Mouse (Mus musculus) embryo, embryonic 9.5 days (tissue): ENCODE data around the gene Sprr1b.
"Not testable (repeated sequence)": the region's sequence is repeated elsewhere in the genome, so short reads cannot be mapped to it uniquely, and the experiment has no call there.

Experiments
- DNase-seq: peaks from one replicate; pipeline ENCODE4 v3.0.0-alpha.2; 2017; ENCODE audit errors: extremely low spot score

Sprr1b gene

DNA sequence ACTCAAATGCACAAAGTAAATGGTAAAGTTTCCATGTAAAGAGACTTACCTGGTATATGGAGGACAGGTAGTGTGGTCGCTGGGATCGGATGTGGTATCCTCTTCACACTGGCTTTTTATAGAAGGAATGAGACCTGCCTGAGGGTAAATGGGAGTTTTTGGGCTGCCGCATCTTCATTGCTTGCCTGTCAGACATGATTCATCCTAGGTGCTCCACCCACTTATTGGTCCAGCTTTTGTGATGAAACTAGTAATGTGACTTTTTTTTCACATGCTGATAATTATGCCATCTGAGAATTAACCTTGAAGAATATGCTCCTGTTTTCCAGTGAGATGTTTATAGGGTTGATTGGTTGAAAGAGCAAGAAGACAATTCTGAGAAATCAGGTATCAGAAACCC lies at the start of gene Sprr1b:
Gene Sprr1b (minus strand): TSS at position 101 of the 400 bp plus-strand sequence.
- no peak for DNase-seq

DNA sequence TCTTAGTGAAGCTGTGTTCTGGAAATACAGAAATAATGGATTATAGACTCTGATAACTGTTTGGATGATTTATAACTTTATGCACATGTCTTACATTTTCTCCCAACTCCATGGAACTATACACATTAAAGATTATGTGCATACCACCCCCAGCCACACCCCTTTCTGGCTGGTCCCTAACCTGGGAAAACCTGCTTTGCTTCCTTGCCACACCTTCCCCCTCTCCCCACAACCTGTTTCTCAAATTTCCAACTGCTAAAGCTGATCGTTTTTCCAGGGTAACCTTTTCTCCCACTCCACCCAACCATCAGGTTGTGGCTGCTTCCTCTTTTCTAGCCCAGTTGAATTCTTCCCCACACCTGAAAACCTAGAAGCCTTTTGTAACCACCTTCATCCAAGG lies 47.7 kb upstream of the Sprr1b start:
- no peak for DNase-seq

DNA sequence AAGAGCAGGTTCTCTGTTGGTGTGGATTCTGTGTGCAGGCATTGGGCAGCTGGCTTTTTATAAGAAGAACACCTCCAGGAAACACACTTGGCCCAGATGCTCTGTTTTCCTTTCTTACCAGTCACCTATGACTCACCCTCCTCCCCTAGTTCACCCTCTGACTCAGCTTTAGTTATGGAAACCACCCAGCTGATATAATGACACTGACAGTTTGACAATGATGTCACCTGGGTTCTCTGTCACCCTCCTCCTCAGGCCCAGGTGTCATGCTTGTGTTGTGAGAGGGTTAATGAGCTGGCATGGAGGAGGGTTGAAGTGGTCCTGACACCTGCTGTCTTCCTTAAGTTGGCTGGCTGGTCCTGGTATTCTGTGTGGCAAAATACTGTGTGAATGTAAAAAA lies 47.3 kb upstream of the Sprr1b start, which contains the start of gene Sprr1a:
Gene Sprr1a (minus strand): TSS at position 33 of the 400 bp plus-strand sequence.
- DNase-seq = no peak

DNA sequence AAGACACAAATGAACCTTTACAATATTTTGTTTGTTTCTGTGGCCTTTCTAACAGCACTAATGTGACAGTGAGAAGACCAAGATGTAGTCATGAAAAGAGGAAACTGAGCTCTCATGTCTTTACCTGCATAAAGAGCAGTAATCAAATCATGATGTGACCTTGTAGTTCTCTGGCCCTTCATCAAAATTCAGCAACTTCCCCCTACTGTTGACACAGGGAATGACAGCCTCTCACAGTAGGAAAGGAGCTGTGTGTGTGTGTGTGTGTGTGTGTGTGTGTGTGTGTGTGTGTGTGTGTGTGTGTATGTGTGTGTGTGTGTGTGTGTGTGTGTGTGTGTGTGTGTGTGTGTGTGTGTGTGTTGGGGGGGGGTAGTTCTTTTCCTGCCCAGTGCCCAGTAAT lies 42.7 kb upstream of the Sprr1b start:
- not testable (repeated sequence) for DNase-seq

DNA sequence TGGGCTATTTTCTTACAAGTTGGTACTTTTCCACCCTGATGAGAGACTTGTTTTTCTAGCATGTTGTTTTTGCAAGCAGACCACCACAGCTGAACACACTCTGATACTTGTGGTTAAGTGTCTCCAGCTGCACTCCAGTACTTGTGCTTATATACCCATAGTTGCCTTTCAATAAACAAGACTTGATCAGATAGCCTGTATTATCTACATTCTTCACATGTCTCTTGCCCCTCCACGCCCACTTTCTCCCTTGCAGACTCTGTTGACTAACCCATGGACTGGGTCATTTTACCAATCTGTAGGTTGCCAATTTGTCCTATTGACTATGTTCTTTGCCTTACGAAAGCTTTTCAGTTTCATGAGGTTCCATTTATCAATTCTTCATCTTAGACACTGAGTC lies 31.5 kb upstream of the Sprr1b start:
- no peak for DNase-seq

DNA sequence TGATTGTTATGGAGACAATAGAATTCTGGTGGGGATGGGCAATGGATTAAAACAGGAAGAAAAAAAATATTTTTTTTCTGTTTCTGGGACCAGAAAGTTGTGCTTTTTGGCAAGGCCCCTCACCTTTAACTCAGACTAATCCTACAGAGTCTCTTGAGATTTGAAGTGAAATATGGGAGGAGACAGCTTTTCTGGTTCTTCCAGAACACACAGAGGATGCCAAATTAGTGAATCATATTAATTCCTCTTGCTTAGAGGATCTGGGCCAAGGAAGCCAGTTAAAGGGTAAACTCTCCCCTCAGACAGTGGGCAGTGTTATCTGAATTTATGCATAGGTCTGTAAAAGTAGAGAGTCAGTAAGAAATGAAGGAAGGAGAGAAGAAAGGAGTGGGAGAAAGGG lies 28.8 kb upstream of the Sprr1b start:
- no peak for DNase-seq

DNA sequence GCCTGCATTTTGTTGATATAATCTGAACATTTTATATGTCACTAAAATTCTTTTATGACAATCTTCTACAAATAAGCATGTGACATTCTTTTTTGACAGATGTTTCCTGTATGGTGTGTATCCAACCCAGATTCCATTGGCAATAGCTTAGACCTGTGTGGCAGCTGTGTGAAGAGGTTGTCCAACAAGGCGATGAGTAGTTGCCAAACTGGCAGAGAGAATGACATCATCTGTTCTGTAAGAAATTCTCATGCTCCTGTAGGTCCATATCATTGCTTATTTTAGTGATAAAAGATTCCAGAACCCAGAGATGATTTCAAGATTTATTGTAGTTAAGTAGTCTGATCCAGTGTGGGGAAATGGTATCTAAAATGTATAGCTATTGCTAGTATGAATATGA lies 28.0 kb upstream of the Sprr1b start:
- no peak for DNase-seq

DNA sequence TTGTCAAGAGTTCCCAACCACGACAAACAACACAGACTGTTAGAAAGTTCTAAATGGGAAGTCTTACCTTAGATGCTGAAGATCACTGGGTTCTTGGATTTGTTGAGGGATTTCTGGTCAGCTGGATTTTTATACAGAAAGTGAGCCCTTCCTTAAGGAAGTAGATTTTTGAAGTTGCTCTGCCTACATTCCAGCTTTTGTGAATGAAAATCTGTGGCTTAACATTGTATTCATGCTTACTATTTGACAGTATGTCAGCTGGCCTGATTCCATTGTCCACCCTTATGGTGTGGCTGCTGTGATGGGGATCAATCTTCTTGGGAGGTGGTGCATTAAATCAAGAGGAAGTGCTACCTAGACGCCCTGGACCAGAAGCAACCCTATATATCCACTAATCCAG lies 20.0 kb upstream of the Sprr1b start, which contains the start of gene Sprr3:
Gene Sprr3 (minus strand): TSS at position 101 of the 400 bp plus-strand sequence.
- DNase-seq = no peak

DNA sequence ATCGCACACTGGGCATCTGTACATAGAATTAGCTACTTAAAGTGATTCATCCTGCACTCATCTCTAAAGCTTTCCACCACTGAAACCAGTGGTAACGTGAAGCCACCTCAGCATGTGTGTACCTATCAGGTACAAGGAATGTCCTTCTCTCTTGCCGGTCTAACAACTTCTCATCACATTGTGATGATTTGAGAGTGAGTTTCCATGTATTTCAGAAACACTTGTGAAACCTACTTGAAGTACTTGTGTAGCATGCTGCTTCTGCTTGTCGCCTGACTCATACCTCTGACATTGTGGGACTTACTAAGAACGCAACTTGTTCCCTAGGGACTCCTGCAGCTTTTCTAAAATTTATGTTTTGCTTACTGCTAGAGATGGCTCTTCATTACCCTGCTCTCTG lies 16.6 kb upstream of the Sprr1b start:
- no peak for DNase-seq

DNA sequence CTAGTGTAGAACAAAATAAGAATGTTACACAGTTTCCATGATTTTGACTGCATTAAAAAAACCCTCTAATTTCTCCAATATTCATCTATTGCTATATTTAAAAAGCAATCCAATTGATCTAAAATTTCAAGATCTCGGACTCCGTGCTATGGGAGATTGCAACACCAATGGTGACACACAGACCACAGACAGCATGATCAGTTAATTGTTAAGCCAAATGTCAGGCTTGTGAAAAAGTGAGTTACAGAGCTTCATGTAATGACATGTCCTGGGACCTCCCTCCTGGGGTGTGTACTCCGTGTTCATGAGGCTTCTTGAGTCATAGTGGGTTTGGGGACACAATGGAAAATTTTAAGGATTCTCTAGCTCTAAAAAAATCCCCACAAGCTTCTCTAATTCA lies 1.6 kb upstream of the Sprr1b start:
- DNase-seq = no peak

DNA sequence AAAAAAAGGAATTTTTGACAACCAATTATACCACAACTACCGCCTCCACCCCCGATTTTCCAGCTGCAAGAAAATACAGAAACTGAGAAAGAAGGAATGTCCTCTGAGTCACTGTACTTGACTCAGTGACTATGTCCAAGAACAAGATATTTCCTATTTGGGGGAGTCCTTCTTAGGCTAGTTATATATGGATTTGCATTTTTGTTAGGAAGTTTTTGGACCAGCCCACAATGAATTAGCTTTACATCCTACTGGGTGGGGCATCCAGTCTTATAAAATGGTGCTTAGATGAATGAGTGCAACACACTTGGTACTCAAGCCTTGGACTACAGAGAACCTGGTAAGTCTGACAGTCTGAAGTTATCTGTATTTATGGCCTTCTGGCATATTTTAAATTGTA lies 6.3 kb downstream of the Sprr1b start, which contains the start of gene Sprr2k:
Gene Sprr2k (plus strand): TSS at position 301 of the 400 bp plus-strand sequence.
- DNase-seq = no peak

DNA sequence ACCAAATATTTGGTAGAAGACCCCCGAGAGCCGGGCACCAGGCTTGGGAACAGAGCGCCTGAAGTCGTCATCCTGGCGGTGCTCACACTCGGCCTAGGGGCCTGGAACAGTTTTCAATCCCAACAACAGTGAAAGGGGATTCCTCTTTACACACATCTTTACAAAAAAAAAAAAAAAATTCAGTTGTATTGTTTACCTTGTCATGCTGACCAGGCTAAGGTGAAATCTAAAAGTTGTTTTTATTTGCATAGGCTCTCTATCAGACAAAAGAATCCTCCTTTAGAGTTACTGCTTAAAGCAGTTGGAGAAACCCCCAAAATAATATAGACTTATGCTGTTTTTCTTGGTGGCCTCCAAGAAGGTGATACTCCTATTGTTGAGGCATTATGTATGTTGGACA lies 9.3 kb downstream of the Sprr1b start, which contains the start of gene Gm9774:
Gene Gm9774 (minus strand): TSS at position 101 of the 400 bp plus-strand sequence.
- DNase-seq = no peak

DNA sequence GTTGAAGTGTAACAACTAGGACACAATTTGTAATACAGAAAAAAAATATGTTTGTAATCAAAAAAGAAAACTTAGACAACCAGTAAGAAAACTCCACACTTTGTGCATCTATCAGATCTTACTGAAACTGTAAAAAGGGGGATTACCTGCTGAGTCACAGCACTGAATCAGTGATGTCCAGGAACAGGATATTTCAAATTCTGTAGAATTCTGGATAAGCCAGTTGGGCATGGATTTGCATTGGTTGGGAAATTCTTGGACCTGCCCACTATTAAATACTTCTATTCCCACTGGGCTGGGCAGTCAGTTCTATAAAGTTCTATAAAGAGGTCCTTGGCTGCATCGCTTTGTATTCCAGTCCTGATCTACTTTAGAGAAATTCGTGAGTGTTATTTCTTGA lies 20.8 kb downstream of the Sprr1b start, which contains the start of gene Sprr2j-ps:
Gene Sprr2j-ps (plus strand): TSS at position 301 of the 400 bp plus-strand sequence.
- no peak for DNase-seq

DNA sequence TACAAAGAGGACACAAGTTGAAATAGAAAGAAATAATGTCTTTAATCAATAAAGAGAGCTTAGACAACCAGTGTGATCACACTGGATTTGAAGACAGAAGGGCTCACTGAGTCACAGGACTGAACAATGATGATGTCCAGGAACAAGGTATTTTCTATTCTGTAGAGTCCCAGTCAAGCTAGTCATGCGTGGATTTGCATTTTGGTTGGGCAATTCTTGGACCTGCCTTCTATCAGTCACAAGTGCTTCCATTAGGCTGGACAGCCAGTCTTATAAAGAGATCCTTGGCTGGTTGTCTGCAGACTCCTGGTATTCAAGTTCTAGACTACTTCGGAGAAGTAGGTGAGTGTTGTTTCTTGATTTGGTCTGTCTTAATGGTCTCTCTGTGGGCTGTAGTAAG lies 30.9 kb downstream of the Sprr1b start, which contains the start of gene Sprr2i:
Gene Sprr2i (plus strand): TSS at position 301 of the 400 bp plus-strand sequence.
- DNase-seq = no peak

DNA sequence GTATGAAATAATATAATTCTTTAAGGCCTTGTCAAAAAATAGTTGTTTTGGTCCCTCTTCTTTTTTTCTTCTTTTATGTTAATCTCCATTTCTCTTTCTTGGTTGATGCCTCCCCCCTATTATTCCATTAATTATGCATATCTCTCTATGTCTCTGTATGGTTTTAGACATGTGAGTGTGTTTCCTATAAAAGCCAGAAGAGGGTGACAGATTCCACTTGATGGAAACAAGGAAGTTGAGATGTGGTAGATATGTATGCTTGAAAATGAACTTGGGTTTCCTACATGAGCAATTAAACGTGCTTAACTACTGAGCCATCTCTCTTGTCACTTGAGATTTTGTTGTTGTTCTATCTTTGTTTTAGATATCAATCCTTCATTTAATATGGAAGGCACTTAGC lies 44.3 kb downstream of the Sprr1b start:
- DNase-seq = no peak
